Mouse (Mus musculus) urinary bladder, postnatal 36 days (tissue): ENCODE measurements at regions not wholly inside any gene's neighbourhood (a gene's known extent, or its start where the extent isn't known, plus 50 kb on each side); places are given as distances from the start of the nearest gene placed in this dataset.
A peak's percentile ranks its signal among the peaks of the same experiment; 100 is the strongest.
"Not testable (repeated sequence)": the region's sequence is repeated elsewhere in the genome, so short reads cannot be mapped to it uniquely, and the experiment has no call there.

Experiments
- DNase-seq, 2 experiments: peaks; one replicate each; pipeline ENCODE4 v3.0.0; 2022; ENCODE audit warnings: low spot score in 2 of 2, mixed read lengths in 1 of 2

DNA sequence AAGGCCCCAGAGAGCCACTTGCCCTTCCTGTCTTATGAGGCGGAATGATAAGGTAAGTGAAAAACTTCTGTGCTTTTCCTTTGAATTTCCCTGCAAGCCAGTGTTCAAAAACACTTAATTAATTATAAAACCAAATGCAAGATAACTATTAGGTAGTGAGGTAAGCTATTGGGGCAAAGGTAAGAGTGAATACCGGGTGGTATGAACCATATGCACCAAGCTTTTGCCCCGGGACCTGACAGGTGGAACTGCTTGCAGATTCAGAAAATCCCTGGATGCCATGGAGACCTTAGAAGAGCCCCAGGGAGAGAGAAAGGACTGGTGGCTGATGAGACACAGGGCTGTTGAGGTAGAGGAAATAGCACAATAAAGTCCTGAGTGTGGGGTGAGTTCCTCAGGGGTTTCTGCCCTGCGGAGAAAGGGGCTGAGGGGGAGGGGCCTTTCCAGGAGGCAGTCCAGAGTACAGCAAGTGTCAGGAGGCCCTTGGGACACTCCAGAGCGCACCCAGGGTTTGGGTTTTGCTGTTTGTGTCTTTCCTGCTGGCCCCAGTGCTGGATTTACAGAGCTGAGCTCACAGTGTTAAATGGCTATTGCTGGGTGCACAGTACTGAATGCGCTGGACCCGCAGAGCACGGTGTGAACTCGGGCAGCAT is 317.1 kb downstream of the Fgf9 start:
- DNase-seq: no peak

DNA sequence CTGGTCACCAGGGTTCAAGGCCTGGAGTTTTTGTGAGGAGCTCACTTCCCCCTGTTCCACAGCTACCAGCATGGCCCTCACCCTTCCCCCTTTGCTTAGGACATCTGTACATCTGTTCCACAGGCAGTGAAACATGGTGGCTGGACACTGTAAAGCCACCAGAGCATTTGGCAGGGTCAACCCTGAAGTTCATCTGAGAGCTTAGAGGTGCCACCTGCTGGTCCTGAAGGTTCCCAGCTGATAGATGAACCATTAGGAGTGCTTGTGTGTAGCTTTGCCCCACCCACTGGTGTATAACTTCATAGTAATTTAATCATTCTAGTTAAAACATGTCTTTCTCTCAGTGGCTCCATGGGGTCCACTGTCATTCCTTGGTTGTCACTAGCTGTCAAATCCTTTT is 304.7 kb downstream of the Fgf9 start:
- no peak for DNase-seq

DNA sequence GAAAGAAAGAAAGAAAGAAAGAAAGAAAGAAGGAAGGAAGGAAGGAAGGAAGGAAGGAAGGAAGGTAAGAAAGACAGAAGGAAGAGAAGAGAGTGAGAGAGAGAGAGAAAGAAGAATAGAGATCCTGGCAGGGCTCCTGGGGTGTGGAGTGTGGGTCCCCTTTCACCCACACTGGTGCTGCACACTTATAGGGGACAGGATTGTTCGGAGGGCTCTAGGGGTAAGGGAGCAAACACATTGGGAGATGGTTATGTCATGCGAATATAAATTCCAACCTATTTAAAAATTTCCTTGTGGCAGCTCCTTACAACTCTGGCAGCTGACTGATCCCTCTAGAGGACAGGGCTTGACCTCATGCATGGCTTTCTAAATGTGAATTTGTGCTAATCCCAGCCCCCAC is 286.5 kb downstream of the Fgf9 start:
- no peak for DNase-seq

DNA sequence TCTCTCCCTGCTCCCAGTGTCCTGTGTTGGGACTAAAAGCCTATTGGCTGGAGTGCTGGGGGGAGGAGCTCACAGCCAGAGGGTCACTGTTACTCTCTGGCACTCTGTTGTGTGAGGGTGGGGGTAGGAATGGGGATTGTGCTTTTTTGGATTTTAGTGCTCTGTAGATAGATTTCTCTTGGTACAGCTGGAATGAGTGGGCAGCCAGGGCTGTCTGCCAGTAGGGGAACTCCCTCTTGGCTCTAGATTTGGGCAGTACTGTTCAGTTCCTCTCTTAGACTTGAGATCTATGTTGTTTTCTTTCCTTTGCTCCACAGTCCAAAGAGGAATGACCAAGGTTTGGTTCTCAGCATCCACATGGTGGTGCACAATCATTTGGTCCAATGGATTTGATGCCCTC is 282.6 kb downstream of the Fgf9 start:
- DNase-seq: peak; percentile 8 to 14

DNA sequence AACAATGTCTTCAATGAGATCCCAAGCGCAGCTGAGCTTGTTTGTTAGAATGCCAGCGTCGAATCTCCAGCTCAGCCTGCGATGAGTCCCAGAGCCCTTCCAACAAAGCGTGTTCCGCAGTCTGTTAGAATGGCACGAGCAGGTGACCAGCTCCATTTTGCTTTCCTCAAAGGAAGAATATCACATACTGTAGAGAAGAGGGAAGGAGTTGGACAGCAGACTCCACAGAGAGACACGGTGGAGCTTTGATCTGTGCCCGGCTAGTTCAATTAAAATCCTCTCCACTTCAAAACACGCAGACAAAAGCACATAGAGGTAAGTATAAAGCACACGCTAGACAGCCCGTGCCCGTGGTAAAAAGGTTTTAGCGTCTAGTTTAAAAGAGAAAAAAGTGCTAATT is 265.8 kb downstream of the Fgf9 start:
- DNase-seq: no peak

DNA sequence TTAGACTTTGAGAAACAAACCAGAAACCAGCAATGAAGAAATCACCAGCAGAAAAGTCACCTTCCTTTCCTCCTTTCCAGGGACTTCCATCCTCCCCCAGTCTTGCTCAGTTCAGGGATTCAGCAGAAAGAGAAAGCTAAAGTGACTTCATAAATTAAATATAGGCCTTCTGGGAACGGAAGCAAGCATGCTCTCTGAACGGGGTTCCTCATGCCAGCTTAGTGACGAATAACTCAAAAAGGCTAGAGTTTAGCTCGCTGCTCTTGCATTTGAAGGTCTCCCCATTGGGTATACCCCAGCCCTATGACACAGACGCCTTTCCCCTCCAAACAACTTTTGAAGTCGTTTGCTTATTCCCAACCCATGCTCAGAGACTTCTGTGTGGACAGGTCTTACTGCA is 252.8 kb downstream of the Fgf9 start:
- no peak for DNase-seq

DNA sequence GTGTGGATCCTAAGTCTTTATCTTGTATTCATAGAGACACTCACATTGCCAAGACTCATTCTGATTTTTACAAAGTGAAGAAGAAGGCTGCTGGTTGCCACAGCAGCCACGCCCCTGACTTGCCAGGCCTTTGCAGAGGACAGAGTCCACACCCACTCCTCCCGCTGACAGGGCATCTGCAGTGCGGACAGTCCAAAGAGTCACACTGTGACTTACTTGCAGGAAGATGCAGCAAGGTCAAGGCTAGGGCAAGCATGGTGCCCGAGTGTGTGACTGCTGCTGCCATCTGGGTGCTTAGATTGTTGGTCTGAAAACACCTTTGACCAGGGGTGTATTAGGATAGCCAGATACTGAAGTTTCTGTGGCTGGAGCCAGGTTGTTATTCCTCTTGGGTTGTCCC is 252.1 kb downstream of the Fgf9 start:
- DNase-seq: no peak

DNA sequence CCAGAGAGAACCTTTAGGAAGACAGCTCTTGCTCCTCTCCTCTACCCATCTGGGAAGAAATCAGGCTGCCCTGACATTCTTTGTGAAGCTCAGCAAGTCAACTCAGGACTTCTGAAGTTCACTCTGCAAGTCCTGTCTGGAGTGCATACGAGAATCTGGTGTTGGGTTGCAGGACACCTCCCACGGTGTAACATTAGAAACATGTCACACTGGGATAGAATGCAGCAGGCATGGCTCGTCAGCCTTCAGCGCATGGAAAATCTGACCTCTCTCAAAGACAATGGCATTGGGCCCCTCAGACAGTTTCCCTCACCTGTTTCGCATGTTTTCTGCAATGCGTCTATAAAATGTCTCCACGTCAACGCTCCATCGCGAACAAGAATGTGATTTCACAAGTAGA is 251.5 kb downstream of the Fgf9 start:
- no peak for DNase-seq

DNA sequence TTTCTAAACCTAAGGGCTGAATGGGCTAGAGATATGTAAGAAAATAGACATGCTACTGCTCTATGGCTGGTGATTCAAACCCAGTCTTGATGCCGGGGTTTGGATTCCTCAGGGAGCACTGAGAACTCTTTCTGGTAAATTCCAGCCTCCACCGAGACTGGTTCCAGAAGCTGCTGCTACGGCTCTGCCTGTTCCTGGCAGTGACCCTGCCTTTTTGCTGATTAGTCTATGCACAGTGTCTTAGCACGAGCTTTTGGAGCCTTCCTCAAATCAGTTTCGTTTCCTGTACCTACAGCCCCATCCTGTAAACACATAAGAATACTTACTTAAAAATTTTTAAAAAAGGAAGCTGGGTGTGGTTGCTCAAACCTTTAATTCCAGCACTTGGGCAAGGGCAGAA is 250.9 kb downstream of the Fgf9 start:
- no peak for DNase-seq

DNA sequence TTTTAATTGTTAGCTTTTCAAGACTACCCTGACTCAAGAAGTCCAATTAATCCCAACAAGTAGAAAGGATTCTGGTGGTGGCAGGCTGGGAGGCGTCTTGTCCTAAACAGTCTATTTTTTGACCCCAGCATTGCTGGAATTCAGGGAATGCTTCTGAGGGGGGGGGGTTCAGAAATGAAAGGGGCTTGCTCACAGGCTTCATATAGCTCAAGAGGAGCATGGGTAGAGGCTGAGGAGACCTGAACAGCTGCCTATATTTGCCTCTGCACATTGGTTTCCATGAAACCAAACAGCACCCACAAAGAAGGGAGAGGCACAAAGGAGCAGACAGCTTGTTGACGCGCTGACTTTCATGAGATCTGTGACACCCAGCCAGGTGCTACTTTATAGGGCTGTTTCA is 247.3 kb downstream of the Fgf9 start:
- no peak for DNase-seq

DNA sequence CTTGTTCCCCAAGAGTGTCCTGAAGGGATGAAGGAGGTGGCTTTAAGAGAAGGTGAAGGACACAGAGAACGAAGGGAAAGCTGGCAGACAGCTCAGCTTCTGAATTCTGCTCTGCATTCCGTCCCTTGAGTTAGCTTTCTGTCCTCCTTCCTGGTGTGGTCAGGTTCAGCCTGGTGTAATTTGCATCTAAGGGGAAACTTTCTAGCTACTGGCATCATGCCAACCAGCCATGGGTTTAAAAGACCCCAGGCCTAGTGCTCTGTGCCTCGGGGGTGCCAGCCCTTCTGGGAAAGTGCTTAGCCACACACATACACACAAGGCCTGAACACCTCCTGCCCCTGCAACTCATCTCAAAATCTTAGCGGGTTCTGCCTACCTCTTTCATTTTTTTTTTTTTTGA is 246.9 kb downstream of the Fgf9 start:
- DNase-seq: no peak

DNA sequence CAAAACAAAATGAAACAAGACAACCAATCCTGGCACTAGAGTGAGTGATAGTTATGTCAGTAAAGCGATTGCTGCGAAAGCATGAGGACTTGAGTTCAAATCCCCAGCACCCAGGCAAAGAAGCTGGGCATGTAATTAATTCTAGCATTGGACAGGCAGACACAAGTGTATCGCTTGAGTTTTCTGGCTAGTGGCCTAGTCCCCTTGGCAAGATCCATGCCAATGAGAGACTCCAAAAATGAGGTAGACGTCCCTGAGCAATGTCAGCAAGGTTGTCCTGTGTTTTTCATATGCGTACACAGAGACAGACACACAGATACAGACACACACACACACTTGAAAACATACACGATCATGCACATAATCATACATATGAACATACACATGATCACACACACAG is 237.3 kb downstream of the Fgf9 start:
- no peak for DNase-seq

DNA sequence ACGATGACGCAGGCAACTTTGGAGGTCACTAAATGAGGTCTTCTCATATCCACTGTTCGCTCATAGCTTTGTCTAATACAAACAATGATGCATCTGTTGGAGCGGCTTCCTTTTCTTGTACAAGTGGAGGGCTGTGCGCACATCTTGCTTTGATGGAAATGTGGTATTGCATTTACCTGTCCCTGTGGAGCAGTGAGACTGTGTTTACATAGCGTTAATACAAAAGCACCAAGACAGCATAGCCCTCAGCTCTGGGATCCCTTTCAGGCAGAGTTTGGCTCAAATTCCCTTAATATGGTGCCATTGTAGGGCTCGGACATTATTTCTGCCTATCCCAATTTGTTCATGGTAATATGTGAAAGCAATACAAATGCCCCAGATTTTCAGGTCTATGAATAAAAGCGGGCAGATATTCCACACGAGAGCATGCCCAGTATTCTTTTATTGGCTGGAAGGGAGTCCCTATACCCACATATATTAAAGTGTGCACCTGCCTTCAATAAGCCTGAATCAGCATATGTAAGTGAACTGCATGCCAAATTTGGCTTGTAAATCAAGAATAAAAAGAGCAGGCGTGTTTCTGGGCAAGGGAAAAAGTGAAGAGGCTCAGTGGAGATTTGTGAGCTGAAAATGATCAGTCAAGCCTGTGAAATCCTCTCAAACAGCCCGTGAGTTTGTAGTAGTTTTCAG is 236.6 kb downstream of the Fgf9 start:
- DNase-seq: no peak

DNA sequence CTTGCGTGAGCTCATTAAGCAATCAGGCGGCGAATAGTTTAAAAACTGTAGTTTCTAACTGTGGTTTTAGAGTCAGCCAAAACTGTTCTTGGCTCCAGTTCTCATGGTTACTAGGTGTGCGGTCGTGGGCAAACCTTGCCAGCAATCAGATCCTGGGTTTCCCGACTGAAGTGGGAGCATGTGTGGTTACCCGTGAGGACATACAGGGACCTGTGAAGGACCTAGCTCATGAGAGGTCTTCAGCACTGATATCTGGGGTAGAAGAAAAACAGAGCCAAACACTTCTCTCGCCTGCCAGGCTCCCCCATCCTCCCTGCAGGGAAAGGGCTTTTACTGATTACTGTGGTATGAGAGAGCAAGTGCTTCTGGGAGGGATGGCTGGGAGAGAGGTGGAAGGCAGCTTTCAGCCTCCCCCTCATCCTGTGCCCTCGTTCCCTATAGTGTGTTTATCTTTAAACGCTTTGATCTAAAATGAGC is 230.1 kb downstream of the Fgf9 start:
- peak in 1 of 2 experiments; percentile 37 for DNase-seq

DNA sequence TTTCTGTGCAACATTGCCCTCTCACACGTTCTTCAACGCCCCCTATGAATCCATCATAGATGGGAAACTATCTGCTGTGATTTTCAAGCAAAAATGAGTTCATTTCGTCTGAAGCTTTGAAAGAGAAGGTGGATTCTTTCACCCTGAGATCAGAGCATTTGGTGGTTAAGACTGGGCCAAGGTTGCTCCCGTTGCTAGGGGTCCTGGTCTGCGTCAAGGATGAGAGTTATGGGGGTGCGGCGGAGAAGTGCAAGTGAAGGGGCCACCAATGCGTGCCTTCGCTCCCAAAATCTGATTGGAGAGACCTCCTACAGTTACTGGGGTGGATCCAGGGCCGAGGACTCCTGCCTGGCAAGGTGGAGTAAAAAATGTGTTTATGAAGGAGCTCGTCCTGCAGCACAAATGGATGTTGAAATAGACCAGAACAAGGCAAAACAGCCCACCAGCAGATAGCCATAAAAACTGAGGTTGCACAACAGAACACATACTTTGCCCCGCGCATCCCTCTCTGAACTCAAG is 215.7 kb downstream of the Fgf9 start:
- peak; percentile 7 to 11 for DNase-seq

DNA sequence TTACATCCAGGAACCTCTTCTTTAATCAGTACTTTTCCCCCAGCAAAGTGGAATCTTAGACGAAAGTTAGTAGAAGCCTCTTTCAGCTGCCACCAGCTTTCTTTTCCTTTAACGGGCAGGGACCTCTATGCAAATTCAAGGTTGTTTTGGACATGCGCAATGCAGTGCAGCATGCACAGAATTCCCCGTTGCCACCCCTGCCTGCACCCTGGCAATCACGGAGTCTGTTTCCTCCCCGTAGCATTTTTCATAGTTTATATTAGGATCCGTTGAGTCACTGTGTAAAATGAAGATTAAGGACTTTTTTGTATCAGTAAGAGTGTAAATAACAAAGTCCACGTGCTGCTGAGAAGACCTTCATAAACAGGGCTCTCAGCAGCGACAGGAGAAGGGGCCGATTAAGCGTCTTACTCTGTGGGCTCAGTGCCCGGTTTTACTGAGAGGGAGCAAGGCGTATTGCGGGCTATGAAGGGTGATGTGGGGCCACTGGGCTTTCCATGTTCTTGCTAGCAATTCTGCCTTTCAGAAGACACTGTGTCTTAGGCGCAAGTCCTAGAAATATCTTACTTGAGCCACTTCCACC is 212.5 kb downstream of the Fgf9 start:
- no peak for DNase-seq

DNA sequence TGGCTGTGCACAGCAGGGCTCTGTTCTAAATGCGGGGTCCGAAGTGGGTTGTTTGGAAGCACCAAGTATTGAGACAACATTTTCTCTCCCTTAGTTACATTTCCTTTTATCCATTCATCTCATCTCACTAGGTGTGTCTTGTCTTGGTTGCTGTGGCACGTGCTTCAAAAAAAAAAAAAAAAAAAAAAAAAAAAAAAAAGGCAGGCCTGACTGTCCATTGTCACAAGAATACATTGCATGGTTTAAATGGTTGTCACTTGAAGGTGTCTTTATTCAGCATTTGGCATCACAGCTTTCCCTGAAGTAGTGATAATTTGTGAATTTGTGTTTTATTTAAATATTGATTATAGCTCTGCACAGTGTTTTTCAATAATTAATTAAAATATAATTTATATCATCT is 211.9 kb downstream of the Fgf9 start:
- no peak for DNase-seq

DNA sequence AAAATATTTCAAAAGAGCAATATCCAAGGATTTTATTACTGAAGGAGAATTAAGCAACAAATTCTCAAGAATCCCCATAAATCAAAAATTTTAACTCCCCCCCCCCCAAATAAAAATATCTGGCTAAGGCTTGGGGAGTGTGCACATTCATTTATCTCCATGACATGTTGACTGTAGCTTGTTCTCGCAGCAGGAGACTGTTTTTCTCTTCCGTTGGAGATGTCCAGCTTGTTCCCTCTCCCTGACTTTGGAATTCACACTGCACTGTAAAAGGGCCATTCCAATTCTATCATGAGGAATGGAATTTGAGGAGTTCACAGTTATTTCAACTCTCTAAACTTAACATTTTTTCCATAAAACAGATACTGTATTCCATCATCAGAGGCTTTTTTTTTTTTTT is 204.1 kb downstream of the Fgf9 start:
- DNase-seq: not testable (repeated sequence)

DNA sequence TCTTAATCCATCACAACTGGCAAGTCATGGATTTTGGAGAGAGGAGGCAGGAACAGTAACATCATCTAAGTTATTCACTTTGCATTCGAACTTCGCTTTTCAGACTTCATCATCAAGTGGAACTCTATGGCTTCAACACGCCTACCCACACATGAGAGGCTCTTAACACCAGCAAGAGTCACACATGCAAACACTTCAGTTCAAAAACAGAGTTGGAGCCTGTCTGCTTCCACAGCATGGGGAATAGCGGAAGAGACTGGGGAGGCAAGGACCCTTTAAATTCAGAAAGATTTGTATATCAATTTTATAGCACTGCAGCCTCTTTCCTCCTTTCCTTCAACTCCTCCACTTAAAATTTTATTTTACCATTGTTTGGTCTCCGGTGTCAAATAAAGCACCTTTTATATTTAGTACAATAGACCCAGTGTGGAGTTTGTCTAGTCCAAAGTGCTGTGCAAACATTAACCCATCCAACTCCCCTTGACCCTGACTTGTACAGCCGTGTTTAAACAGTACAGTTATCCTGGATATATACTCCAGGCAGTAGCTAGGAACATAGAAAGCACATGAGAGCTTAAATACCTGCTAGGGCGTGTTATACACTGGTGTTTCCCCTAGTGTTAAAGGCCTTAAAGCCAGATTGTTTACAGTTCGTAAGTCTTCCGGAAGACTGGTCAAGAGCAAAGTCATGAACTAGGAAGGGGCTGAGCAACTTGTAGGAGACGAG is 203.5 kb downstream of the Fgf9 start:
- DNase-seq: no peak

DNA sequence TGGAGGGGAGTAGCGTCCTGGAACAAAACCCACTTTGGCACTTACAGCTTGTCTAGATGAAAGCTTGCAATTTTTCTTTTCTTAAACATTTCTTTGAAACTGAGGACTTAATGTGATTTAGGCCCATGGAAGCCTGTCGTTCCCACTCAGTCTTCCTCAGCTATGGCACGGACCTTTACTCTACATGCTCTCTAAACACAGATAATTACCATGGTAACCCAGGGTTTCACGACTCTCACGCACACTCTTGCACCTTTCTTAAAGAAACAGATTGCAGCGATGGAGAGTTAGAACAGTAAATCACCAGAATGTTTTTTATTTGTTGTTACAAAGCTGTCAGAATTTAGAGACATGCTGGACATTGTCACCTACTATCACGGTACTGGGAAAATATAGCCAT is 195.0 kb downstream of the Fgf9 start:
- DNase-seq: no peak

DNA sequence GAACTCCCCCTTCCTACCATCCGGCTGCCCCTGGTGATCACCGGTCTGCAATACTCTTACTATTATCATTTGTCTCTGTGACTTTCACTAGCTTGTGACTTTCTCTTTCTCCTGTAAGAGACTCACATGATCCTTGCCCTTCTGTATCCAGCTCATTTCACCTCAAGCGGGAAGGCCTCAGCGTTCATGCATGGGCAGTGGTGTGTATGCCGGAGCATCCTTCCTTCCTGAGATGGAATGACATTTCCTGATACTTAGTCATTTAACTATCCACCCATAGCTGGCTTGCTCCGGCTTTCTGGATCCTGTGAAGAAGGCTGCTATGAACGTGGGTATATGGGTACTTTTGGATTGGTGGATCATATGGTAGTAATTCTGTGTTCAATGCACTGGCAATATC is 194.1 kb downstream of the Fgf9 start:
- DNase-seq: no peak

DNA sequence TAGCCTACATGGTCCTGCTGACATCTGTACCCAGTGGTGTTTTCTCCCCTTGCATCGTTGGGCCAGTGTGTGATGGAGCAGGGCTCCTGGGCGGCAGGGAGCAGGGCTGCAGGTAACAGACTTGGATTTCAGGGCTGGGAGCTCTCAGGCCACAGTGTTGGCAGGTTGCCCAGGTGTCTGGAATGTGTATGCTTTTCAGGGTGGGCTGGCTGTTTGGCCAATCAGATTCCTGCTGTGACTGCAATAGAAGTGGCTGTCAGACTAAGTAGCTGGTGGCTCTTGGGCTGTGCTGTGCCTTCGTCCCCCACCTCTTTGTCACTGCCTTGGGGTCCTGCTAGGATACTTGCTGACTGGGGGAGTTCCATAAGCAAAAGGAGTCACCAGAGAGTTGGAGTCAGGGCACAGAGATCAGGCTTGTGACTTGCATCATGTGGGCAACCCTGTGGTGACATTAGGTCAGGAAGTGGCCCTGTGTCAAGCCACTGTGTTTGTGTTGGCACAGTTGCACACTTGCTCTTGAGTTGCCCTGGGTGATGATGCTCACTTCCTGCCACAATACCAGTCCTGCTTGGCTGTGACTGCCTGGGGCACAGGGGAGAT is 183.1 kb downstream of the Fgf9 start:
- DNase-seq: no peak
